Mouse (Mus musculus): ENCODE measurements around the gene Capn13.
"Not testable (repeated sequence)": the region's sequence is repeated elsewhere in the genome, so short reads cannot be mapped to it uniquely, and the experiment has no call there.

The Capn13 gene

DNA sequence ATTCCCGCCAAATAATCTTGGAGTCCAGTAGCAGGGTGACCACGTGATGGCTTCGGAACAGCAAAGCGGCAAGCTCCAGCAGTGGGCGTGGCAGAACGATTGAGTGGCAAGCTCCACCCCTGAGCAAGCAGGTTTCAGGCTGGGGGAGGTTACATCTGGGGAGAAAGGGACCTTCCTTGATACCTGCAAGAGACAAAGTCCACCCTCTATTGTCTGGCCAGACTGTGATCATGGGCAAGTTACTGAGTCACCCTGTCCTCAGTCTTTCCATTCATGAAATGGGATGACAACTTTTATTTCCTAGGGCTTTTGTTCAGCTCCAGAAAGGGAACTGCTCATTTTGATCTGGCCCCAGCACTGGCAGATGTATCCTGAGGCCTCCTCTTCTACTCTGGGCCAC lies 118.0 kb downstream of the Capn13 start:
- DNase-seq (ENCODE audit: low spot score in 2 of 2), result not testable (repeated sequence)

DNA sequence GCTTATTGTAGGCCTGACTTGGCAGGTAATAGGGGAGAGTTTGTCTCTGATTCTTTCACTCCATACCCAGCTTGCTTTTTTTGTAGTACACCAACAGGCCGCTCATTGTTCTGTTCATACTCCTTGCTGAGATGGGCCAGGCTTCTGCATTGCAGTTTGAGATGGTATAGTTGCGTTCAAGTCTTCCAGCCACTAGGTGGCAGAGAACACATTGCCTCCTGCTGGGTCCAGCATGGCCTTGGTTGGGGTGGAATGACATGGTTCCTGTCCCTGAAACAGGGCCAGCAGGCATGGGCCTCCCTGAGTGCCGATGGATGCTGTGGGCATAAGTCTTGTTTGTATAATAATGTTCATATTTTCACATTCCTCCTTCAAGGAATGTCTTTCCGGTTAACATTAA lies 122.9 kb downstream of the Capn13 start:
- no peak for DNase-seq (ENCODE audit: low spot score in 2 of 2)

DNA sequence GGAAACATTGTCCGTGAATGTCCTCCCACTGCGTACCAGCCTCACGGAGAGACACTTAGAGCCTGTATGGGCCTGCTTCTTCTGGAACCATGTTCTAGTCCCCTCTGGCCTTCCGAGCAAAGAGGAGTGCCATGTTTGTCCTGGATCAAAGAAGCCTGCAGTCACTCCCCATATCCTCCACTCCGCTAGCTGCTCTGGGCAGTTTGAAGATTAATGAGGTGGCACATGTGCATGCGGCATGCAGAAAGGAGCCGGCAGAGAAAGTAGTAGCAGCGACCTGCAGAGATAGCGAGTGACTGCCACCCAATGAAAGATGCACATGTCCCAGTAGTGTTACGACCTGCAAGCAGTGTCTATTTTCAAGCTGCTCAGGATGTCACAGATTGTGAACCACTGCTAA lies 125.6 kb downstream of the Capn13 start:
- no peak for DNase-seq (ENCODE audit: low spot score in 2 of 2)

DNA sequence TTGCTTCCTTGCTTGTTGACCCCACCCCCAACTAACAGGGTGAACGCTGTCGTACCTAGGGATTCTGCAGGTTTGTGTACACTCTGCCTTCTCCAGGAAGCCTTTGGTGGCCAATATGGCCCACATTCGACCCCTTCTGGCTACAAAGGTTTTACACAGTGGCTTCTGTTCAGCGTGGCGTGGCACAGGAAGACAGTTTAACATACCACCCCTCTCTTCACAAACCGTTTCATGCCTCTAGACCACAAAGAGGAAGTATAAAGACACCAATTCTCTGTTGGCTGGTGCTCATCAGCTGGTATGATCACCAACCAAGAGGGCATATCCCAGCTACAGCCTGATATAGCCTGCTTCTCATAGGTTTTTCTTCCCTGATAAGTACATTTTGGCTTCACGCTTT lies 126.9 kb downstream of the Capn13 start:
- no peak for DNase-seq (ENCODE audit: low spot score in 2 of 2)

DNA sequence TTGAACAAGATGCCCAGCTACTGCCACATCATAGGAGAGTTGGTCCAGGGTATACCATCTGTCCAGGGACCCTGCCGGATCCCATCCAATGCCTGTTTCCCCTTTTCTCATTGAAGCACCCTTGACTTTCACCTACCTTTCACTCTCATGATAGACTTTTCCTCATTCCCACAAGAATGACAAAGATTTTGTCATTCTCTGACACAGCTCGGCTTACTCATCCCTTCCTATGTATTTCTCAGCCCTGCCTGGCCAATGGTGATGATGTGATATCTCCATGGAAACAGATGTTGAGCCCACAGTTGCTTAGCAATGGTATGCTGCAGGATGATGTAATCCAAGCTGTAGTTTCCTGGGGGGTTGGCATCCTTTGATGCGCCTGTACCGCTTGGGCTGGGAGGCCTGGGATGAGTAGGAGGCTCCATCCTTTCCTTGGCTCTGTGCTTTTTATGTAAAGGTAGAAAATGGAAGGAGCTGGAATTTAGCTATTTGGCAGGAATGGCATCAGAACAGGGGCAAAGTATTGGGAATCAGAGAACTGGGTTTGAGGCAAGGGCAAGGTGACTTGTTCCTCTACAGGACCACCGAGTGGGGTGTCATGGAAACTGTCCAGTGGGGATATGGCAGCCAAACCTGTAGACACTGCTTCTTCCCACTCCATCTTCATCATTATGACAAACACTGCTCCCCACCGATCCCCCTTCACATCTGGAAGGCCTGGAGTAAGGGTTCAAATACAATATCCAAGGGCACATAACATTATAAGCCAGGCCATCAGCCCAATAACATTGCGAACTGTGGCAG lies 128.7 kb downstream of the Capn13 start:
- DNase-seq (ENCODE audit: low spot score in 2 of 2), result peak; percentile 87 to 89

DNA sequence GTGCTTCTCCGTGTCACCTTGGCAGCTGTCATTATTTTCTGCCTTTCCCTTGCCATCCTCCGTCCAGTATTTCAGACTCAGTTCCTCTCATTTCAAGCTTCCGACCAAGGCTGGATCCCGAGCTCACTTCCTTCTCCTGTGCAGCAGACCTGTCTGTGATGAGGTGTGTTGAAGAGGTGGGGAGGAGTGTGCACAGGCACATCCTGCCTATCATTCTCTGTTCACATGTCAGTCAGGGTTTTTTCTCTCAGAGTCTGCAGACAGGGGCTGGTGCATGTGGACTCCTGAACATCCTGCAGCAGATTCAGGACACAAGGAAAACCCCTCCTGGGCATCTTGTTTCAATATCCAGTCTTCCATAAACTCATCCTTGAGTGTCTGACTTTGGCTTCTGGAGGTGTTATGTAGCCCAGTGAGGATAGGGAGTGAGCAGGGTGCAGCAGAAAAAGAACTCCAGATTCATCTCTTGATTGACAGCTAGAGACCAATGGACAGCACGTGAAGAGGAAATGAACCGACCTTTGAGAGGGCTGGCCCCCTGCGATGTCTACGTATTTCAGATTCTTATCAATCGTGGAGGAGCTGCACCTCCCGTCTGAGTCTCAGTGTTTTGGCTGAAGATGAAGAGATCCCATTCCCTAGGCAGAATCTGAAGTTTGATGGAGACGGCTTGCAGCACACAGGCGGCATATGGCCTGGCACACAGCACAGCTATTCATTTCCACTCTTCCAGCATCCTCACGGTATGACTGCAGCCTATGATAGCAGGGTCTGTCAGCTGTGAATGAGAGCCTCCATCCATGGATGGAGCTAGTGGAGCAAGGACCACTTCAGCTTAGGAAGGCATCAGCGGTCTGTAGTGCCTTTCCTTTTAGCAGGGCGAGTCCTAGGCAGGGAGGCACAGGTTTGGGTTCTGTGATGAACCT lies 129.5 kb downstream of the Capn13 start:
- no peak for DNase-seq (ENCODE audit: low spot score in 2 of 2)

DNA sequence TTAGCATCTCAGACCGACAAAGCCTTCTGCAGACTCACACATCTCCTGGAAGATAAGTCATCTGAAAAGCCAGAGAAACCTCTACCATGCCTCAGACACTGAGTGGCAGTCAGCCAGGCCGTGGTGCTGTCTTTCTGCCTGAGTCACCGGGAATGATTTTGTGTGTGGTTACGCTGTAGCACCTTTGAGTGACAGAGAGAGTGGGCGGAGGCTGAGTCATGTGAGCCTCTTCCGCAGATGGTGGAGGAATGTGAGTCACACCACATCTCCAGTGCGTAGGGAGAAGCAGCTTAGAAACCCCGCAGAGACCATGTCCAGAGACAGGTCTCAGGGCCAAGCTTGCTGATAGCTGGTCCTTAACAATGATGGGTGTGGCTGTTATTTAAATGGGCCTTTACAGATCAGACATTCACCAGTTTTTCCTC lies 137.6 kb downstream of the Capn13 start:
- DNase-seq (ENCODE audit: low spot score in 2 of 2), result peak; percentile 80 to 91

DNA sequence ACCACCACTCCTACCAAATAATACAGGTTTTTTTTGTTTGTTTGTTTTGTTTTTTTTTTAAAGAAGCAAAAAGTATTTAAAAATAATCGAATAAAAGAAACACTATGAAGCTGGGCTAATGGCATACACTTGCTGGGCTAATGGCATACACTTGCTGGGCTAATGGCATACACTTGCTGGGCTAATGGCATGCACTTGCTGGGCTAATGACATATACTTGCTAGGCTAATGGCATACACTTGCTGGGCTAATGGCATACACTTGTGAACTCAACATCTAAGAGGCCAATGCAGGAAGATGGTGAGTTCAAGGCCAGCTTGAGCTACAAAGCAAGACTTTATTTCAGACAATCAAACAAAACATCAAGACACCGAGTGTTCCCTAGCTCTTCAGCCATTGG lies 138.1 kb downstream of the Capn13 start:
- DNase-seq (ENCODE audit: low spot score in 2 of 2), result no peak

DNA sequence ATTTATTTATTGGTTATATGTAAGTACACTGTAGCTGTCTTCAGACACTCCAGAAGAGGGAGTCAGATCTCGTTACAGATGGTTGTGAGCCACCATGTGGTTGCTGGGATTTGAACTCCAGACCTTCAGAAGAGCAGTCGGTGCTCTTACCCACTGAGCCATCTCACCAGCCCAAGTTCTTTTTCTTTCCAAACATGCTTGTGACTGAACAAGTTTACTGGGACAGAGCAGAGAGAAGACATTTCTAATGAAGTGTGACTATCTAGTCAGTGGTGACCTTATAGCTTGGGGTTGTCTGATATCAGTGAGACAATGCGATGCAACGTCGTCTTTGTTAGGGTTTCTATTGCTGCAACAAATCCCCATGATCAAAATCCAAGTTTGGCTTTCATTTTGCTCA lies 141.4 kb downstream of the Capn13 start:
- not testable (repeated sequence) for DNase-seq (ENCODE audit: low spot score in 2 of 2)

DNA sequence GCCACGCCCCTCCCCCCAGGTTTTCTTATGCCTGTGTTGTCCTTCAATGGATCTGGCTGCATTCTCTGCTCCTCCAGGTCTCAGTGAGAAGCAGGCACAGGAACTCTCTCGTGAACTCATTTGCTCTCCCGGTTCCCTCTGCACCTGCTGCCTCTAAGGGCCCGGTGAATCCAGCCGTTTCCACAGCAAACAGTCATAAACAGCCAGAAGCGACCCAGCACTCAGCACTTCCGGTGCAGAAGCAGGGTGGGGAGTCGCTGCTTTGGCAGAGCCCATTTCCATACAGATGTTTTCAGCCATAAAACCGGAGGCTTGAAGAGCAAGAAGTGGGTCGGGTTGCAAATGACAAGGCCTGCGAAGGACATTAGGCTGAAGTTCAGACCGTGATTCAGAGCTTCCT lies 142.0 kb downstream of the Capn13 start:
- DNase-seq (ENCODE audit: low spot score in 2 of 2), result no peak
